Mouse (Mus musculus) MEL (cell line): Measurements from ENCODE around the gene Fat3. TPM values are rescaled to one million over a fixed set of nuclear protein-coding genes. Genes with fewer than 3 reads are reported as not detected.

ENCODE experiments used
- DNase-seq: peaks from one replicate; pipeline ENCODE4 v3.0.0; 2011; ENCODE audit warnings: low read depth, low spot score
- H3K27ac ChIP-seq: 2 replicates; pipeline ENCODE4 v1.5.1; 2012; ENCODE audit warnings: low read depth, mild to moderate bottlenecking, control low read depth, low read length, moderate library complexity; ENCODE audit not compliant: control insufficient read depth
- H3K27me3 ChIP-seq, 2 experiments: fragments of 150-350 bp in 1 of 2; sonication (generic) in 1 of 2; 2 replicates each; pipeline ENCODE4 v1.6.1; 2012; ENCODE audit warnings: low read length in 2 of 2, mild to moderate bottlenecking in 2 of 2, improper control_type of control experiment in 1 of 2, moderate library complexity in 1 of 2; ENCODE audit not compliant: insufficient read depth in 2 of 2, control insufficient read depth in 1 of 2
- H3K36me3 ChIP-seq, 2 experiments: 2 replicates each; pipeline ENCODE4 v1.6.1; 2012 to 2014; ENCODE audit warnings: low read length in 2 of 2, improper control_type of control experiment in 1 of 2, inconsistent platforms in 1 of 2, mild to moderate bottlenecking in 1 of 2; ENCODE audit not compliant: insufficient read depth in 2 of 2, control insufficient read depth in 1 of 2
- H3K4me1 ChIP-seq, 2 experiments: fragments of 150-350 bp in 1 of 2; sonication (generic) in 1 of 2; 2 replicates each; pipeline ENCODE4 v1.6.1; 2012; ENCODE audit warnings: low read length in 2 of 2, improper control_type of control experiment in 1 of 2, mild to moderate bottlenecking in 1 of 2; ENCODE audit not compliant: insufficient read depth in 2 of 2, control insufficient read depth in 1 of 2
- H3K4me3 ChIP-seq, 2 experiments: fragments of 150-350 bp in 1 of 2; sonication (generic) in 1 of 2; 2 replicates each; pipeline ENCODE4 v1.5.1; 2012; ENCODE audit warnings: low read depth in 2 of 2, low read length in 2 of 2, mild to moderate bottlenecking in 2 of 2, moderate library complexity in 2 of 2, control low read depth in 1 of 2, improper control_type of control experiment in 1 of 2; ENCODE audit not compliant: control insufficient read depth in 1 of 2, insufficient read depth in 1 of 2
- H3K79me2 ChIP-seq: 2 replicates; pipeline ENCODE4 v1.6.1; 2012; ENCODE audit warnings: mild to moderate bottlenecking, low read length, moderate library complexity; ENCODE audit not compliant: control insufficient read depth, poor library complexity, insufficient read depth
- H3K9ac ChIP-seq: 2 replicates; pipeline ENCODE4 v1.6.1; 2012; ENCODE audit warnings: low read depth, mild to moderate bottlenecking, control low read depth, low read length, moderate library complexity; ENCODE audit not compliant: control insufficient read depth, poor library complexity, severe bottlenecking
- H3K9me3 ChIP-seq: fragments of 150-350 bp; sonication (generic); replicated peaks from 2 replicates; pipeline ENCODE4 v1.6.1; 2012; ENCODE audit warnings: mild to moderate bottlenecking, low read length, improper control_type of control experiment, moderate library complexity; ENCODE audit not compliant: insufficient read depth
- BHLHE40 ChIP-seq: IDR thresholded peaks from 2 replicates; pipeline ENCODE4 v1.6.1; 2012; ENCODE audit warnings: low read depth, mild to moderate bottlenecking, inconsistent platforms, low read length, improper control_type of control experiment, borderline replicate concordance
- CHD1 ChIP-seq: IDR thresholded peaks from 2 replicates; pipeline ENCODE4 v1.6.1; 2012; ENCODE audit warnings: low read depth, mild to moderate bottlenecking, inconsistent platforms, low read length, improper control_type of control experiment
- CHD2 ChIP-seq: IDR thresholded peaks from 2 replicates; pipeline ENCODE4 v1.6.1; 2011; ENCODE audit warnings: low read length, improper control_type of control experiment
- E2F4 ChIP-seq: IDR thresholded peaks from 2 replicates; pipeline ENCODE4 v1.6.1; 2011; ENCODE audit warnings: low read depth, low read length, improper control_type of control experiment, borderline replicate concordance
- ELF1 ChIP-seq: IDR thresholded peaks from 2 replicates; pipeline ENCODE4 v1.6.1; 2014; ENCODE audit warnings: low read depth, mild to moderate bottlenecking, inconsistent platforms, low read length, improper control_type of control experiment, moderate library complexity
- GABPA ChIP-seq: IDR thresholded peaks from 2 replicates; pipeline ENCODE4 v1.6.1; 2012; ENCODE audit warnings: low read depth, mild to moderate bottlenecking, inconsistent platforms, low read length, improper control_type of control experiment, moderate library complexity
- GATA1 ChIP-seq: IDR thresholded peaks from 2 replicates; pipeline ENCODE4 v1.6.1; 2011; ENCODE audit warnings: low read depth, low read length, improper control_type of control experiment
- HCFC1 ChIP-seq: IDR thresholded peaks from 2 replicates; pipeline ENCODE4 v1.6.1; 2012; ENCODE audit warnings: low read depth, mild to moderate bottlenecking, inconsistent platforms, low read length, improper control_type of control experiment, moderate library complexity
- JUND ChIP-seq: IDR thresholded peaks from 2 replicates; pipeline ENCODE4 v1.6.1; 2011; ENCODE audit warnings: low read depth, mild to moderate bottlenecking, improper control_type of control experiment, low read length
- MAFK ChIP-seq: IDR thresholded peaks from 2 replicates; pipeline ENCODE4 v1.6.1; 2011; ENCODE audit warnings: low read depth, mild to moderate bottlenecking, low read length, improper control_type of control experiment, borderline replicate concordance
- MAX ChIP-seq: IDR thresholded peaks from 2 replicates; pipeline ENCODE4 v1.6.1; 2011; ENCODE audit warnings: low read length, improper control_type of control experiment
- MEF2A ChIP-seq: IDR thresholded peaks from 2 replicates; pipeline ENCODE4 v1.6.1; 2014; ENCODE audit warnings: low read depth, mild to moderate bottlenecking, inconsistent platforms, low read length, improper control_type of control experiment; ENCODE audit not compliant: poor library complexity, insufficient replicate concordance, severe bottlenecking; ENCODE audit errors: extremely low read depth
- NELFE ChIP-seq: IDR thresholded peaks from 2 replicates; pipeline ENCODE4 v1.6.1; 2011; ENCODE audit warnings: low read depth, low read length, improper control_type of control experiment
- NRF1 ChIP-seq: IDR thresholded peaks from 2 replicates; pipeline ENCODE4 v1.6.1; 2014; ENCODE audit warnings: low read depth, mild to moderate bottlenecking, inconsistent platforms, low read length, improper control_type of control experiment, moderate library complexity; ENCODE audit not compliant: poor library complexity, insufficient read depth, severe bottlenecking
- POLR2AphosphoS5 ChIP-seq: IDR thresholded peaks from 2 replicates; pipeline ENCODE4 v1.6.1; 2012; ENCODE audit warnings: low read depth, borderline replicate concordance, mild to moderate bottlenecking, inconsistent platforms, low read length, moderate library complexity, mixed read lengths
- RAD21 ChIP-seq: IDR thresholded peaks from 2 replicates; pipeline ENCODE4 v1.6.1; 2011; ENCODE audit warnings: mild to moderate bottlenecking, low read depth, low read length, improper control_type of control experiment
- RCOR1 ChIP-seq: IDR thresholded peaks from 2 replicates; pipeline ENCODE4 v1.6.1; 2012; ENCODE audit warnings: low read depth, mild to moderate bottlenecking, inconsistent platforms, low read length, improper control_type of control experiment
- SIN3A ChIP-seq: IDR thresholded peaks from 2 replicates; pipeline ENCODE4 v1.6.1; 2012; ENCODE audit warnings: low read length, improper control_type of control experiment, inconsistent platforms
- SMC3 ChIP-seq: IDR thresholded peaks from 2 replicates; pipeline ENCODE4 v1.6.1; 2011; ENCODE audit warnings: low read depth, low read length, improper control_type of control experiment
- TCF12 ChIP-seq: IDR thresholded peaks from 2 replicates; pipeline ENCODE4 v1.6.1; 2014; ENCODE audit warnings: low read depth, mild to moderate bottlenecking, inconsistent platforms, low read length, improper control_type of control experiment, moderate library complexity
- UBTF ChIP-seq: IDR thresholded peaks from 2 replicates; pipeline ENCODE4 v1.6.1; 2012; ENCODE audit warnings: low read depth, mild to moderate bottlenecking, inconsistent platforms, low read length, improper control_type of control experiment, moderate library complexity, borderline replicate concordance; ENCODE audit not compliant: insufficient read depth
- USF2 ChIP-seq, 2 experiments: IDR thresholded peaks; 2 replicates each; pipeline ENCODE4 v1.6.1; 2011 to 2012; ENCODE audit warnings: improper control_type of control experiment in 2 of 2, low read length in 2 of 2, borderline replicate concordance in 1 of 2, inconsistent platforms in 1 of 2, low read depth in 1 of 2, mild to moderate bottlenecking in 1 of 2; ENCODE audit not compliant: insufficient read depth in 1 of 2
- ZC3H11A ChIP-seq: IDR thresholded peaks from 2 replicates; pipeline ENCODE4 v1.6.1; 2012; ENCODE audit warnings: low read depth, mild to moderate bottlenecking, inconsistent platforms, low read length, improper control_type of control experiment
- ZNF384 ChIP-seq: IDR thresholded peaks from 2 replicates; pipeline ENCODE4 v1.6.1; 2012; ENCODE audit warnings: low read depth, mild to moderate bottlenecking, inconsistent platforms, low read length, improper control_type of control experiment
- polyA plus RNA-seq, 2 experiments: library from polyadenylated mRNA; stranded (reverse) in 1 of 2; unstranded in 1 of 2; fragments of >175 nt in 1 of 2; fragments of >200 nt in 1 of 2; gene quantifications; 2 replicates each; pipeline versions ENCODE4 v1.2.1 to v1.2.4; 2012; ENCODE audit warnings: low replicate concordance in 2 of 2, low read depth in 1 of 2; ENCODE audit not compliant: insufficient read length in 2 of 2, insufficient read depth in 1 of 2, missing spikeins in 1 of 2
- total RNA-seq: library from RNA; depleted of rRNA; stranded (reverse); fragments of 300-350 nt; gene quantifications from 2 replicates; pipeline ENCODE4 v1.2.3, GENCODE M21; 2012

The Fat3 gene
- total and polyA plus RNA-seq, 3 experiments: 1.5 to 1.8 TPM; not detected in 1

DNA sequence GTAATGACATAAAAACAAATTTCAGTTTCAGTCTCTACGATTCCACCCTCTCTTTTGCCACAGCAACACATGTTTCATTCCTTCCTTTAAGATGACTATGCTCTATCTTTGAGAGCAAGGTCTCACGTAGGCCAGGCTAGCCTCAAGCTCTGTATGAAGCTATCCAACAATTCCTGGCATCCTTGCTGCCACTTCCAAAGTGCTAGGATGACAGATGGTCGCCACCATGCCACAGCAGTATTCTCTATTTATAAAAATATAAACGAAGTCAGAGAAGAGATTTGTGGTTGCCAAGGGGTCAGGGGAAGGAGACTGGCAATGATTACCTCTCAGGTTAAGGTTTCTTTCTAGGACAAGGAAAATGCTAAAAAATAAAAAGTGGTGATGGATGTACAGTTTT lies 144.4 kb downstream of the Fat3 start:
- Histone ChIP-seq H3K9ac (no peak overlapping the region), H3K27ac (no peak overlapping the region), H3K79me2 (no peaks in the 10 kb centered on the region), H3K9me3 (no peaks in the 10 kb centered on the region), H3K27me3 (no peaks in the 10 kb centered on the region), H3K36me3 (no peaks in the 10 kb centered on the region), H3K4me1 (no peaks in the 10 kb centered on the region), H3K4me3 (no peak overlapping the region)
- TF ChIP-seq USF2 (IDR thresholded peaks at IDR 0.05; ENCODE audit: borderline replicate concordance in 1 of 2, insufficient read depth in 1 of 2, low read depth in 1 of 2, low read length in 2 of 2) (no peak), POLR2AphosphoS5 (no peak), SMC3 (no peak), UBTF (no peak), NELFE (no peak), GATA1 (no peak), MEF2A (no peak), GABPA (no peak)
- no peak for DNase-seq

DNA sequence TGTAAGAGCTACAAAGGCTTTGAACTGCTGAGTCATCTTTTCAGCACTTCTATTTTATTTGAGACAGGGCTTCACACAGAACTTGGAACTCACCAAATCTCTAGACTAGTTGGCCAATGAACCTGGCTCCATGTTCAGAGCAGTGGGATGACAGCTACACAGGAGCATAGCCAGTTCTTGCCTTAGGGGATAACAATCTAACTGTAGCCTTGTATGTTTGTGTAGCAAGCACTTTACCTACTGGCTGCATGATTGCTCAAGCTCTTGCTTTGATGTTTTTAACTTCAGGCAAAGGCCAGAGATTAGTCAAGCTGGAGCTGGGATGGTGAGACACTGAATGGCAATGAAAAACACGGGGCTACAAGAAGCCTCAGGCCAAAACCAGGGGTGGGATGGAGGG lies 146.2 kb downstream of the Fat3 start:
- no peak overlapping the region for H3K9ac ChIP-seq
- no peak for TF ChIP-seq BHLHE40
- TF ChIP-seq ELF1: no peak
- TF ChIP-seq UBTF: no peak
- no peaks in the 10 kb centered on the region for H3K36me3 ChIP-seq
- DNase-seq: no peak
- H3K27me3 ChIP-seq: no peaks in the 10 kb centered on the region
- H3K79me2 ChIP-seq: no peaks in the 10 kb centered on the region
- no peak overlapping the region for H3K27ac ChIP-seq
- H3K4me1 ChIP-seq: no peaks in the 10 kb centered on the region
- no peaks in the 10 kb centered on the region for H3K9me3 ChIP-seq
- no peak overlapping the region for H3K4me3 ChIP-seq

DNA sequence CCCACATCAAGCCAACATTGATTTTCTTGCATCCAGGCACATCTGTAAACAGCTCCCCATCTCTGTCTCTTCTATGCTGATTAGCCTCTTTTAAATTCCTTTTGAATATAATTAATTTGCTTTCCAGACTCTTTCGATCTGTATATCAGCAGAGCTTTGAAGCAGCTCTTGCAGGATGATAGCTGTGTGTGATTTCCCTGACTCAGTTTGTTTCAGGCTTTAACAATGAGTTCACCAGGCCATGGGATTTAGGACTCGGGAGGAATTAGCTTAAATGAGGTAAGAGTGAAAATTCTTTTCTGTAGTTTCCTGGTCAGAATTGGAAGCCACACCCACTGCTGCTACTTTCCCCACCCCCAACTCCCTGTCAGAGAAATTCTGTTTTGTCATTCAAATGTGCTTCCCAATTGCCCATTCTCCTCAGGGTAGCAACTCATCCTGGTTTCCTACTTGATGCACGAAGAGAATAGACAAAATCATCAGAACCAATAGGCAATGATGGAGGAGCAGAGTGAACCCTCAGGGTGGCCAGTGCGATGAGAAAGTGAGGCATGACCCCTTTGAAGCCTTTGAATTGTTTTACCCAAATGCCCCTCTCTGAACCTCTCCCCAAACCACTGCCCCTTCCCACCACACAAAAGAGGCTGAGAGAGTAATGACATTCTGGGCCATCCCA lies 147.9 kb downstream of the Fat3 start:
- Histone ChIP-seq H3K9me3 (no peaks in the 10 kb centered on the region), H3K4me1 (no peaks in the 10 kb centered on the region), H3K36me3 (no peaks in the 10 kb centered on the region), H3K79me2 (no peaks in the 10 kb centered on the region), H3K4me3 (no peak overlapping the region), H3K27ac (no peak overlapping the region), H3K27me3 (no peaks in the 10 kb centered on the region), H3K9ac (no peak overlapping the region)
- TF ChIP-seq USF2 (IDR thresholded peaks at IDR 0.05; ENCODE audit: borderline replicate concordance in 1 of 2, insufficient read depth in 1 of 2, low read depth in 1 of 2, low read length in 2 of 2) (no peak), TCF12 (no peak), CHD2 (no peak), SMC3 (no peak), HCFC1 (no peak), SIN3A (no peak), CHD1 (no peak), MAFK (no peak), BHLHE40 (no peak), ZC3H11A (no peak), MAX (no peak), JUND (no peak), E2F4 (no peak), GABPA (no peak), NRF1 (no peak), ZNF384 (no peak), RCOR1 (no peak), RAD21 (no peak), UBTF (no peak)
- DNase-seq: no peak
